Mouse (Mus musculus): ENCODE measurements around the gene Srsf1. TPM values are rescaled to one million over a fixed set of nuclear protein-coding genes. Genes with fewer than 3 reads are reported as not detected.

Gene Srsf1
- polyA plus RNA-seq, 1 experiment, result 547 TPM

- no peak for TF ChIP-seq POLR2A (IDR thresholded peaks at IDR 0.05; ENCODE audit: insufficient read depth, low read length)
- no peak for TF ChIP-seq EP300 (IDR thresholded peaks at IDR 0.05; ENCODE audit: insufficient read depth, low read depth, low read length)
- TF ChIP-seq CTCF (IDR thresholded peaks at IDR 0.05; ENCODE audit: low read depth, low read length), result no peak
- Histone ChIP-seq H3K4me1 (ENCODE audit: control insufficient read depth, insufficient read depth, low read length) (no peaks in the 10 kb centered on the region), H3K27ac (ENCODE audit: insufficient read depth, low read length) (no peak overlapping the region)
Measured at GRCm38 (mm10) chr11:88068411-88069245, 21.5 kb downstream of the Srsf1 start.

GRCm38 (mm10) chr11:88069246-88069570, 22.0 kb downstream of the Srsf1 start:
- H3K4me3 ChIP-seq (ENCODE audit: low read depth, low read length), result peak overlapping the region; percentile 85
- peak overlapping the region; percentile 99 for H3K9ac ChIP-seq (ENCODE audit: low read depth, poor library complexity, severe bottlenecking)
- H3K36me3 ChIP-seq (ENCODE audit: control insufficient read depth, insufficient read depth, low read length, poor library complexity, severe bottlenecking), result peaks cover 9% of the 10 kb centered on the region
- no peaks in the 10 kb centered on the region for H3K9me3 ChIP-seq (replicated peaks; ENCODE audit: control insufficient read depth, insufficient read depth, low read length, poor library complexity, severe bottlenecking)
- TF ChIP-seq POLR2A (IDR thresholded peaks at IDR 0.05; ENCODE audit: insufficient read depth, low read length) (no peak), CTCF (IDR thresholded peaks at IDR 0.05; ENCODE audit: low read depth, low read length) (no peak), EP300 (IDR thresholded peaks at IDR 0.05; ENCODE audit: insufficient read depth, low read depth, low read length) (no peak)
- no peaks in the 10 kb centered on the region for H3K4me1 ChIP-seq (ENCODE audit: control insufficient read depth, insufficient read depth, low read length)
- H3K27ac ChIP-seq (ENCODE audit: insufficient read depth, low read length), result no peak overlapping the region
- peaks cover 11% of the 10 kb centered on the region for H3K27me3 ChIP-seq (ENCODE audit: control insufficient read depth, insufficient read depth, low read length, poor library complexity, severe bottlenecking)

More at GRCm38 (mm10) chr11:88068411-88069245, 21.5 kb downstream of the Srsf1 start:
- no peaks in the 10 kb centered on the region for H3K9me3 ChIP-seq (replicated peaks; ENCODE audit: control insufficient read depth, insufficient read depth, low read length, poor library complexity, severe bottlenecking)
- peak overlapping the region; percentile 85 for H3K4me3 ChIP-seq (ENCODE audit: low read depth, low read length)
- H3K27me3 ChIP-seq (ENCODE audit: control insufficient read depth, insufficient read depth, low read length, poor library complexity, severe bottlenecking), result peaks cover 11% of the 10 kb centered on the region
- H3K36me3 ChIP-seq (ENCODE audit: control insufficient read depth, insufficient read depth, low read length, poor library complexity, severe bottlenecking), result peaks cover 3% of the 10 kb centered on the region
- H3K9ac ChIP-seq (ENCODE audit: low read depth, poor library complexity, severe bottlenecking), result peak overlapping the region; percentile 99

DNA sequence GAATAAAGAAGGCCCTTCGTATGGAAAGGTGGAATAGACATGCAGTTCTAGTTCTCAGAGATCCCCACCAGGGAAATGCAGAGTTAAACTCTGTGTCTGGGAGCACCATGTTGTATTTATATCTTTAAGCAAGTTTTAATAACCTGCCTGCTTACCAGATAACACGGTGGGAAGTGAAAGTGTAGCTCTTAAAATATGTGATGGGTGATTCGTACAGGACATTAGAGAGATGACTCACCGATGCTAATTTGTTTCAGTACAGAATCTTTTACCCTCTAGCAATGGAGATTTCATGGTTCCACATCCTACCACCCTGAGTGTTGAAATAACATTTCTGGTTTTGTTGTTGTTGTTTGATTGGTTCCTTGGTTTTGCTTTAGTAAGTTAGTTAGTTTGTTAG, 23.2 kb downstream of the Srsf1 start:
- H3K9ac ChIP-seq (ENCODE audit: low read depth, poor library complexity, severe bottlenecking), result no peak overlapping the region
- no peaks in the 10 kb centered on the region for H3K4me1 ChIP-seq (ENCODE audit: control insufficient read depth, insufficient read depth, low read length)

GRCm38 (mm10) chr11:88071113-88071512, 23.9 kb downstream of the Srsf1 start:
- Histone ChIP-seq H3K4me3 (ENCODE audit: low read depth, low read length) (no peak overlapping the region), H3K9ac (ENCODE audit: low read depth, poor library complexity, severe bottlenecking) (no peak overlapping the region), H3K36me3 (ENCODE audit: control insufficient read depth, insufficient read depth, low read length, poor library complexity, severe bottlenecking) (peaks cover 12% of the 10 kb centered on the region), H3K9me3 (replicated peaks; ENCODE audit: control insufficient read depth, insufficient read depth, low read length, poor library complexity, severe bottlenecking) (no peaks in the 10 kb centered on the region), H3K27me3 (ENCODE audit: control insufficient read depth, insufficient read depth, low read length, poor library complexity, severe bottlenecking) (peaks cover 11% of the 10 kb centered on the region), H3K4me1 (ENCODE audit: control insufficient read depth, insufficient read depth, low read length) (no peaks in the 10 kb centered on the region), H3K27ac (ENCODE audit: insufficient read depth, low read length) (no peak overlapping the region)
- TF ChIP-seq CTCF (IDR thresholded peaks at IDR 0.05; ENCODE audit: low read depth, low read length) (no peak), POLR2A (IDR thresholded peaks at IDR 0.05; ENCODE audit: insufficient read depth, low read length) (no peak), EP300 (IDR thresholded peaks at IDR 0.05; ENCODE audit: insufficient read depth, low read depth, low read length) (no peak)

More for the DNA sequence above, 23.2 kb downstream of the Srsf1 start:
- no peak for TF ChIP-seq POLR2A (IDR thresholded peaks at IDR 0.05; ENCODE audit: insufficient read depth, low read length)
- H3K27ac ChIP-seq (ENCODE audit: insufficient read depth, low read length), result no peak overlapping the region
- H3K9me3 ChIP-seq (replicated peaks; ENCODE audit: control insufficient read depth, insufficient read depth, low read length, poor library complexity, severe bottlenecking), result no peaks in the 10 kb centered on the region
- no peak overlapping the region for H3K4me3 ChIP-seq (ENCODE audit: low read depth, low read length)
- peaks cover 11% of the 10 kb centered on the region for H3K27me3 ChIP-seq (ENCODE audit: control insufficient read depth, insufficient read depth, low read length, poor library complexity, severe bottlenecking)
- peaks cover 12% of the 10 kb centered on the region for H3K36me3 ChIP-seq (ENCODE audit: control insufficient read depth, insufficient read depth, low read length, poor library complexity, severe bottlenecking)

DNA sequence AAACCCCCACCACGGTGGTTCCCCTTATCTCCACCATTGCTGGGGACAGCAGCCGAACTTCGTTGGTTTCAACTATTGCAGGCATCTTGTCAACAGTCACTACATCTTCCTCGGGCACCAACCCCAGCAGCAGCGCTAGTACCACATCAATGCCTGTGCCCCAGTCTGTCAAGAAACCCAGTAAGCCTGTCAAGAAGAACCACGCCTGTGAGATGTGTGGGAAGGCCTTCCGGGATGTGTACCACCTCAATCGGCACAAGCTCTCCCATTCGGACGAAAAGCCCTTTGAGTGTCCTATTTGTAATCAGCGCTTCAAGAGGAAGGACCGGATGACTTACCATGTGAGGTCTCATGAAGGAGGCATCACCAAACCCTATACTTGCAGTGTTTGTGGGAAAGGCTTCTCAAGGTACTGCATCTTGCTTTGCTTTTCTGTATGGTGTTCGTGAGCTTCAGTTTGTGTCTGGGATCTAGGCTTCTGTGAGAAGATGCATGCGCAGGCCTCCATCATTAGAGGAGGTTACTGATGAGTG, 26.2 kb downstream of the Srsf1 start:
- H3K9ac ChIP-seq (ENCODE audit: low read depth, poor library complexity, severe bottlenecking), result no peak overlapping the region
- H3K4me3 ChIP-seq (ENCODE audit: low read depth, low read length), result no peak overlapping the region
- H3K27ac ChIP-seq (ENCODE audit: insufficient read depth, low read length), result no peak overlapping the region
- peaks cover 28% of the 10 kb centered on the region for H3K36me3 ChIP-seq (ENCODE audit: control insufficient read depth, insufficient read depth, low read length, poor library complexity, severe bottlenecking)
- H3K27me3 ChIP-seq (ENCODE audit: control insufficient read depth, insufficient read depth, low read length, poor library complexity, severe bottlenecking), result peaks cover 10% of the 10 kb centered on the region
- H3K4me1 ChIP-seq (ENCODE audit: control insufficient read depth, insufficient read depth, low read length), result no peaks in the 10 kb centered on the region
- no peak for TF ChIP-seq POLR2A (IDR thresholded peaks at IDR 0.05; ENCODE audit: insufficient read depth, low read length)
- no peak for TF ChIP-seq EP300 (IDR thresholded peaks at IDR 0.05; ENCODE audit: insufficient read depth, low read depth, low read length)
- TF ChIP-seq CTCF (IDR thresholded peaks at IDR 0.05; ENCODE audit: low read depth, low read length), result no peak
- no peaks in the 10 kb centered on the region for H3K9me3 ChIP-seq (replicated peaks; ENCODE audit: control insufficient read depth, insufficient read depth, low read length, poor library complexity, severe bottlenecking)

DNA sequence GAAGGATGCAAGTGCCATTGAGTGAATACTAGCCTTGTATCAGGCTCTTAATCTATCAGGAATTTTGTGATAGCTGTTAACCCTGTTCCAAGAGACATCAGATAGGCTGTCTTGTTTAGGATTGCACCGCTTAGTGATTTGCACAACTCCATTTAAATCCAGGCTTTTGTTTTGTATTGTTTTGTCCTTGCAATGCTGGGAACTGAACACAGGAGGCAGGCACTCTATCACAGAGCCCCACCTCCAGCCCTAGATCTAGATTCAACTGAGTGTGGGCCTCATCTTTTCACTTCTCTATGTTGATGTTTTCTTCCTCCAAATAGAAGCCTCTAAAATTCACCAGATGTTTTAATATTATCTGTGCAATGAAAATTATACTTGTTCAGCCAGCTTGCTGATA, 28.5 kb downstream of the Srsf1 start:
- H3K36me3 ChIP-seq (ENCODE audit: control insufficient read depth, insufficient read depth, low read length, poor library complexity, severe bottlenecking), result peaks cover 45% of the 10 kb centered on the region
- H3K4me1 ChIP-seq (ENCODE audit: control insufficient read depth, insufficient read depth, low read length), result no peaks in the 10 kb centered on the region
- H3K27me3 ChIP-seq (ENCODE audit: control insufficient read depth, insufficient read depth, low read length, poor library complexity, severe bottlenecking), result no peaks in the 10 kb centered on the region
- no peak overlapping the region for H3K27ac ChIP-seq (ENCODE audit: insufficient read depth, low read length)
- H3K9me3 ChIP-seq (replicated peaks; ENCODE audit: control insufficient read depth, insufficient read depth, low read length, poor library complexity, severe bottlenecking), result no peaks in the 10 kb centered on the region
- no peak for TF ChIP-seq POLR2A (IDR thresholded peaks at IDR 0.05; ENCODE audit: insufficient read depth, low read length)
- no peak for TF ChIP-seq CTCF (IDR thresholded peaks at IDR 0.05; ENCODE audit: low read depth, low read length)
- H3K4me3 ChIP-seq (ENCODE audit: low read depth, low read length), result no peak overlapping the region
- H3K9ac ChIP-seq (ENCODE audit: low read depth, poor library complexity, severe bottlenecking), result no peak overlapping the region

Data from ES-Bruce4 (cell line).